14 mouse cellular contexts compared by ENCODE assay signal in the genomic region with DNA sequence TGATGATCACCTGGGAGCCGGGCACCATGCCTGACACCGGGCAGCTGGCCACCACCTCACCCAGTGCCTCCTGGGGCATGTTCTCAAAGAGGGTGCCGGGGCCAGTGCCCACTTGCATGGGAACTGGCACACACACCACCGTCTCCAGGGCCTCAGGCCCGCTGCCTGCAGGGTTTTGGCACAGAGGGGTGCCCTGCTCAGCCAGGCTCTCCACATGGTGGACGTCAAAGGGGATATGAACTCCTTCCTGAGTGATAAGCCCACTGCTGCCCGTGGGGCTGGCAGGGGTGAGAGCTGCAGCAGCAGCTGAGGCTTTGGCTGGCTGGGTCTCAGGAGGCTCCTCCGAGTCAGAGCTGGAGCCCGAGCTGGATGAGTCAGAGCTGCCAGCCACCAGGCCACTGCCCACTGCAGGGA. TPM values are rescaled to one million over a fixed set of nuclear protein-coding genes. Genes with fewer than 3 reads are reported as not detected.
A peak's percentile ranks its signal among the peaks of the same experiment; 100 is the strongest.
DNase-seq lines count a peak whose midpoint lies in the region; ATAC-seq and TF ChIP-seq lines count a peak whose summit lies in the region.
"Had no signal": no experiment of that assay in that cellular context is flagged by ENCODE, and none has a peak within 500 bp of the region (broad histone marks: within the 10 kb centered on the region; RNA-seq: fewer than 3 reads in every experiment).

No protein-coding gene starts in this region.

- 70% methylated on average over 9 of the region's 9 CpGs for WGBS in hindbrain, embryonic 16.5 days
- 79% methylated on average over 9 of the region's 9 CpGs for WGBS in hindbrain, embryonic 14.5 days

- no peak overlapping the region for H3K4me2 ChIP-seq in hindbrain, embryonic 16.5 days (ENCODE audit: low read length)
- no peak overlapping the region for H3K4me2 ChIP-seq in hindbrain, embryonic 14.5 days (replicated peaks)
- peak overlapping the region; percentile 19 for H3K4me2 ChIP-seq in myocyte (ENCODE audit: low read depth)
- H3K4me2 ChIP-seq: embryonic facial prominence, embryonic 12.5 days; forebrain, embryonic 15.5 days; liver, embryonic 11.5 days had no signal

- no peaks in the 10 kb centered on the region for H3K79me2 ChIP-seq in myocyte (ENCODE audit: control insufficient read depth, insufficient read depth)

- H3K9me3 ChIP-seq in hindbrain, embryonic 16.5 days (ENCODE audit: control insufficient read depth, low read length): no peaks in the 10 kb centered on the region
- no peaks in the 10 kb centered on the region for H3K9me3 ChIP-seq in hindbrain, embryonic 14.5 days (ENCODE audit: control insufficient read depth, low read length)
- H3K9me3 ChIP-seq: embryonic facial prominence, embryonic 12.5 days; forebrain, embryonic 15.5 days had no signal

- no peak overlapping the region for H3K27ac ChIP-seq in hindbrain, embryonic 16.5 days (ENCODE audit: low read depth, low read length)
- H3K27ac ChIP-seq in hindbrain, embryonic 14.5 days: no peak overlapping the region
- H3K27ac ChIP-seq: embryonic facial prominence, embryonic 12.5 days; forebrain, embryonic 15.5 days; kidney, postnatal 0 days; macrophage had no signal

- CTCF ChIA-PET in Patski (lab: Charles Lee): interaction anchor here (1.0 to 1.1 kb wide), 2 partner anchors 9 to 12 kb away, joined by 3 read pairs; no protein-coding TSS in a partner anchor

- TF ChIP-seq CTCF in Patski (IDR thresholded peaks at IDR 0.05): no peak

- peaks cover 6% of the 10 kb centered on the region for H3K4me1 ChIP-seq in hindbrain, embryonic 16.5 days (ENCODE audit: control insufficient read depth, insufficient read depth, low read depth, low read length)
- peaks cover 8% of the 10 kb centered on the region; the same call in 1 of the 2 replicates for H3K4me1 ChIP-seq in hindbrain, embryonic 14.5 days (replicated peaks; ENCODE audit: control insufficient read depth, insufficient read depth, low read length)

- ATAC-seq in hindbrain, embryonic 16.5 days: peak; percentile 29
- no peak for ATAC-seq in hindbrain, embryonic 14.5 days (ENCODE audit: low FRiP score)
- ATAC-seq in Patski: peak; percentile 71
- ATAC-seq: forebrain, embryonic 15.5 days had no signal

- in situ Hi-C loops in Patski (cut with MboI; ENCODE audit: low pct_unique_long_range_greater_than_20kb): no loop called here

- DNase-seq in hindbrain, embryonic 14.5 days (ENCODE audit: low spot score): no peak
- DNase-seq in Patski (ENCODE audit: low read depth, low spot score): no peak
- DNase-seq in cerebellum, adult 8-10 months: peak; percentile 74
- no peak for DNase-seq in ovary, adult 18-20 months (ENCODE audit: low spot score)
- no peak for DNase-seq in embryo, embryonic 9.5 days (ENCODE audit: extremely low spot score)

- H3K36me3 ChIP-seq in hindbrain, embryonic 16.5 days (ENCODE audit: control insufficient read depth, insufficient read depth, low read length): peaks cover 4% of the 10 kb centered on the region; the same call in 1 of the 2 replicates
- H3K36me3 ChIP-seq in hindbrain, embryonic 14.5 days (replicated peaks; ENCODE audit: control insufficient read depth, insufficient read depth): peaks cover 60% of the 10 kb centered on the region
- H3K36me3 ChIP-seq in myocyte (ENCODE audit: control insufficient read depth, insufficient read depth): no peaks in the 10 kb centered on the region

- no peak overlapping the region for H3ac ChIP-seq in myocyte (ENCODE audit: control insufficient read depth, insufficient read length)

- POLR2A ChIA-PET in Patski (lab: Charles Lee): interaction anchor here (0.5 kb wide), 1 partner anchor 353 kb away, joined by 3 read pairs; no protein-coding TSS in a partner anchor

- no peak for TF ChIP-seq POLR2A in myocyte (IDR thresholded peaks at IDR 0.05; ENCODE audit: insufficient read length, low read depth)

- no peak overlapping the region for H3K9ac ChIP-seq in hindbrain, embryonic 16.5 days (ENCODE audit: low read depth, low read length)
- no peak overlapping the region for H3K9ac ChIP-seq in hindbrain, embryonic 14.5 days
- H3K9ac ChIP-seq: embryonic facial prominence, embryonic 12.5 days; forebrain, embryonic 15.5 days had no signal

- H3K27me3 ChIP-seq in hindbrain, embryonic 16.5 days (replicated peaks; ENCODE audit: control insufficient read depth, insufficient read depth, low read length): no peaks in the 10 kb centered on the region
- H3K27me3 ChIP-seq in hindbrain, embryonic 14.5 days (ENCODE audit: control insufficient read depth, insufficient read depth, low read length): no peaks in the 10 kb centered on the region
- H3K27me3 ChIP-seq in Patski (no peaks in the 10 kb centered on the region), myocyte (ENCODE audit: control insufficient read depth, insufficient read depth, insufficient read length) (no peaks in the 10 kb centered on the region)
- H3K27me3 ChIP-seq: forebrain, embryonic 15.5 days had no signal

- H3K4me3 ChIP-seq in hindbrain, embryonic 16.5 days (ENCODE audit: low read length): no peak overlapping the region
- no peak overlapping the region for H3K4me3 ChIP-seq in hindbrain, embryonic 14.5 days (replicated peaks; ENCODE audit: low read length)
- no peak overlapping the region for H3K4me3 ChIP-seq in myocyte
- H3K4me3 ChIP-seq: embryonic facial prominence, embryonic 12.5 days; forebrain, embryonic 15.5 days had no signal

TF ChIP-seq in myocyte, 11 proteins besides CTCF, POLR2A, EP300 and RAD21:
- TF ChIP-seq MYOD1 (IDR thresholded peaks at IDR 0.05; ENCODE audit: control insufficient read depth in 1 of 3, insufficient read length in 2 of 3, low read depth in 2 of 3) (peak in 2 of 3 experiments; percentile 71 to 75), CEBPB (IDR thresholded peaks at IDR 0.05; ENCODE audit: insufficient read depth, poor library complexity, severe bottlenecking) (no peak), TCF3 (IDR thresholded peaks at IDR 0.05; ENCODE audit: insufficient read length, low read depth) (no peak), MAX (IDR thresholded peaks at IDR 0.05; ENCODE audit: low read depth) (no peak), MYOG (IDR thresholded peaks at IDR 0.05; ENCODE audit: control insufficient read depth in 1 of 3, insufficient read depth in 1 of 3, insufficient read length in 2 of 3, low read depth in 2 of 3) (peak in 1 of 3 experiments; percentile 56)

RNA-seq across cellular contexts. Expression of a gene that starts 6.2 kb away (rescaled TPM):
- polyA plus RNA-seq in hindbrain, embryonic 16.5 days (2015; fragmentation: Nextera tagmentation; extraction: Ambion mirVana): 77.8 and 80.4 TPM in 2 replicates
- polyA plus RNA-seq in hindbrain, embryonic 14.5 days (2014; fragmentation: Nextera tagmentation; extraction: Ambion mirVana): 129 and 130 TPM in 2 replicates
- polyA plus RNA-seq in Patski (2021) (0.10 TPM), myocyte (2012; fragmentation: generic; extraction: Trizol) (0.06 TPM)
- polyA plus RNA-seq: heart, postnatal 0 days; macrophage had no signal

RNA-seq across cellular contexts. Expression of a gene that starts 13.0 kb away (rescaled TPM):
- polyA plus RNA-seq in hindbrain, embryonic 16.5 days (2015; fragmentation: Nextera tagmentation; extraction: Ambion mirVana): not detected in 2 replicates
- not detected in 2 replicates for polyA plus RNA-seq in hindbrain, embryonic 14.5 days (2014; fragmentation: Nextera tagmentation; extraction: Ambion mirVana)
- polyA plus RNA-seq in Patski (2021): not detected
- polyA plus RNA-seq in myocyte (2012; fragmentation: generic; extraction: Trizol): not detected
- polyA plus RNA-seq: brain, embryonic 14.5 days; embryonic facial prominence, embryonic 12.5 days; forebrain, embryonic 15.5 days; heart, postnatal 0 days; kidney, postnatal 0 days; liver, embryonic 11.5 days; macrophage had no signal

RNA-seq across cellular contexts. Expression of a gene that starts 13.2 kb away (rescaled TPM):
- polyA plus RNA-seq in hindbrain, embryonic 16.5 days (2015; fragmentation: Nextera tagmentation; extraction: Ambion mirVana): 16.6 and 16.7 TPM in 2 replicates
- 12.4 and 13.3 TPM in 2 replicates for polyA plus RNA-seq in hindbrain, embryonic 14.5 days (2014; fragmentation: Nextera tagmentation; extraction: Ambion mirVana)
- polyA plus RNA-seq in Patski (2021) (10.9 TPM), myocyte (2012; fragmentation: generic; extraction: Trizol) (8.3 TPM)

RNA-seq across cellular contexts. Expression of a gene that starts 27.2 kb away (rescaled TPM):
- 60.9 and 62.3 TPM in 2 replicates for polyA plus RNA-seq in hindbrain, embryonic 16.5 days (2015; fragmentation: Nextera tagmentation; extraction: Ambion mirVana)
- polyA plus RNA-seq in hindbrain, embryonic 14.5 days (2014; fragmentation: Nextera tagmentation; extraction: Ambion mirVana): 49.3 and 54.4 TPM in 2 replicates
- polyA plus RNA-seq in Patski (2021) (44.3 TPM), myocyte (2012; fragmentation: generic; extraction: Trizol) (37.0 TPM)

RNA-seq across cellular contexts. Expression of a gene that starts 41.0 kb away (rescaled TPM):
- polyA plus RNA-seq in hindbrain, embryonic 16.5 days (2015; fragmentation: Nextera tagmentation; extraction: Ambion mirVana): 0.93 and 1.4 TPM in 2 replicates
- polyA plus RNA-seq in hindbrain, embryonic 14.5 days (2014; fragmentation: Nextera tagmentation; extraction: Ambion mirVana): 1.0 and 1.1 TPM in 2 replicates
- polyA plus RNA-seq in Patski (2021) (408 TPM), myocyte (2012; fragmentation: generic; extraction: Trizol) (7.1 TPM)
- polyA plus RNA-seq: macrophage had no signal

Comparison
In these comparisons a context has a peak if more than half of its experiments do, and no peak if none do; other contexts are left out.
1. RNA of a gene that starts 6.2 kb away (polyA plus RNA-seq): 129 to 130 TPM in hindbrain, embryonic 14.5 days and 77.8 to 80.4 TPM in hindbrain, embryonic 16.5 days; 0.10 TPM in Patski (single experiment) and 0.06 TPM in myocyte (single experiment); every median in the first group is over 10 times any median in the second.